Mouse (Mus musculus) 3T3-L1 (cell line): ENCODE measurements around the gene Draxin.
A peak's percentile ranks its signal among the peaks of the same experiment; 100 is the strongest.

Source experiments
- DNase-seq: peaks from one replicate; pipeline ENCODE4 v3.0.0-alpha.2; 2015; ENCODE audit warnings: low read depth, low spot score

Draxin gene

DNA sequence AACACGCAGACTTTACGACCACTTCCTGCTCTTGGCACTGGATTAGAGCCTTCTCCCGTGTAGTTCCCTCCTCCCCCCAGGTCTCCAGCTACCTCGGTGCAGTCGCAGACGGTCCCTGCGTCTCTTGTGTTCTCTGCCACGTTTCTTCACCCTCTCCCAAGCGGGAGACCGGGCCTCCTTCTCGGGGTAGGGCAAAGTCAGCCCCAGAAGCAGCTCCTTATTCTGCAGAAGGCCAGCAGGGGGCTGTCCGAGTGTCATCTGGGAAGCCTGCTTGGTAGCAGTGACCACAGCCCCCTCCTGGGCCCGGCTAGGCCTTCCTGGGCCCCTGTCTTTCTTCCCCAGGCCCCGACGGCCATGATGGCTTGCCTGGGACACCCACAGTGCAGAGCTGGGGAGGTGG, 15.0 kb downstream of the Draxin start:
- DNase-seq, result peak; percentile 75

DNA sequence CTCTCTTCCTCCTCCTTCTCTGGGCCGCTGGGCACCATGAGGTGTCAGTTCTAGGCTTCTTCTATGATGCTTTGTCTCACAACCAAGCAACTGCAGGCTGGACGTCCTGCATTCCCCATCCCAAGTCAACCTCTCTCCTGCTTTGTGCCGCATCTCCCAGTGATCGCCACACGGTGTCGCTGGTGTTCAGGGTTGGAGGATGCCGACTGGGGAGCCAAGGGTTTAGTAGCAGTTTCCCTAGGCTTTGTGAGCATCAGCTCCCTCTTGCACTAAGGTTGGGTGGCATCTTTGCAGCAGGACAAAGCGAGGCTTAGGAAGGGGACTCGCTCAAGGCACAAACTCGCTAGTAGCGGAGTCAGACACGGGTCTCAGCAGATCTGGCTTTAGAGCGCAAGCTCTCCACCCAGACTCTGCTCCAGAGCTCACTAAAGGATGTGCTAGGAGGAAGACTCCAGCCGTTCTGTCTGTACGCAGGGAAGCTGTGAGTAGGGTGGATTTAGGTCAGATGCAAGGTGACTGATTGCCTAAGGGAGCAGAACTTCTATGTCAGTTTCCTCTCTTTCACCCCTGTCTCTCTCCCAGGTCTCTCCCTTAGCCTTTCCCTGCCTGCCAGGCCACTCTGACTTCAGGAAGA, 15.6 kb downstream of the Draxin start:
- DNase-seq, result peak; percentile 95

DNA sequence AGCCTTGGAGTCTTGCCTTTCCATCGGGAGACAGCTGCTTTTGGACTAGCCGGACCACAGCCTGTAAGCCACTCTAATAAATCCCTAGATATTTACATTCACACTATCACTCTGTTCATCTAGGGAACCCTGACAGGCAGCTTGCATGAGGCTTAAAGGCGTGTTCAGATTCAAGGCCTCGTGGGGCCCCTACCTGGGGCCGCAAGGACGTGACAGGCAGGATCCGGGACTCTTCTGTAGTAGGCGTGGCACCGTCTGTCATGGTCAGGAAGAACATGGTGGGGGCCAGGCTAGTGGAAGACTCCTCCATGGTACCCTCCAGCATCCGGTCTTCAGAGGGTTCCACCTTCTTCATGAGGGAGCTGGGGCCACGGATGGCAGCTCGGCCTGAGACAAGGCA, 18.0 kb downstream of the Draxin start:
- DNase-seq, result no peak

- DNase-seq, result no peak
Observed at GRCm38 (mm10) chr4:148109215-148109614, 21.3 kb downstream of the Draxin start.

DNA sequence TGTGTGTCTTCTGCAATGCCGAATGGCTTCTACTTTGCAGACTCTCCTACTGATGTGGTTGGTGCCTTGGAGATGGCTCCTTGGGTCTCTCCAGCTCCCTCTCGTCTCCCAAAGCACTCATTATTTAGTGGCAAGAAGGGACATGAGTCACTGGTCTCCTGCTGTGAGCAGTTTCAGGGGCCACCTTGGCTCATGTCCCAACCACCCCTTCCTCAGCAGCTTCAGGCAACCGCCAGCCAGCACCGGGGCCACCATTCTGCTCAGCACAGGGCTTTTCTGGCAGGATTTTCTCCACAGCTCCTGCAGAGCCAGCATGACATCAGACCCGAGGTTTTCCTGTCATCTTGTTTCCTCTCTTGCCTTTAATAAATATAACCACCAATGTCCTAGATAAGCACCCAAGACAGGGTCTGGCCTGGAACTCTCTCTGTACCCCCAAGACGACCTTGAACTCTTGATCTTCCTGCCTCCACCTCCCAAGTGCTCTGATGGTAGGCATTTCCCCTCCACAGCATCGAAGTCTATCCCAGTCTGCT, 21.9 kb downstream of the Draxin start:
- DNase-seq, result peak; percentile 26

DNA sequence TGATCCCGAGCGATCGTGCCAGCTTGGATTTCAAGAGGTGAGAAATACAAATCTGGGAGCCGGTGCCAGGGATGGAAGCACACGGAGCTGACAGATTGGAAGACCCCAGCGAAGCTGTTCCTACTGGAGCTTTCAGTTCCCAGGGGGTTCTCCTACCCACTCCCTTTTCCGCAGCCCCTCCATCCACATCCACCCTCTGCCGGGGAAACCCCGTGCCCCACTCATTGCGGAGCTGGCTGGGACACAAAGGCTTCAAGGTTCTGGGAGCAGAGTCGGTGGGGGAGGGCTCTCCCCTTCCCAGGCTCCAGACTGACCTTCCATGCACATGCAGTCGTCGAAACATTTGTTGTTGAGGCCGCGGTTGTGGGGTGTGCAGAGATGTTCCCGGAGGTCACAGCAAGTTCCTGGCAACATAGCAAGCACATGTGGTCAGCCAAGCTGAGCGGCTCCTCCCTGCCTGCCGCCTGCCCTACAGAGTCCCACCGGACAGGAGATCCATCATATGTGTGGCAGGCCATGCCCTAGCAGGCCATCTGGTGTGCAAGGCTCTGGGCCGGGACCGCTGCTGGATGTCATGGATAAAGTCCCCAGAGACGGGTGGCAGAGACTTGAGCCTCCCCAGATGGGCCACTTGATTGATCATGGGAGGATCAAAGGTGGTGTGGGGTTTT, 22.7 kb downstream of the Draxin start:
- DNase-seq, result peak; percentile 83

GRCm38 (mm10) chr4:148104146-148104545, 26.4 kb downstream of the Draxin start:
- no peak for DNase-seq

DNA sequence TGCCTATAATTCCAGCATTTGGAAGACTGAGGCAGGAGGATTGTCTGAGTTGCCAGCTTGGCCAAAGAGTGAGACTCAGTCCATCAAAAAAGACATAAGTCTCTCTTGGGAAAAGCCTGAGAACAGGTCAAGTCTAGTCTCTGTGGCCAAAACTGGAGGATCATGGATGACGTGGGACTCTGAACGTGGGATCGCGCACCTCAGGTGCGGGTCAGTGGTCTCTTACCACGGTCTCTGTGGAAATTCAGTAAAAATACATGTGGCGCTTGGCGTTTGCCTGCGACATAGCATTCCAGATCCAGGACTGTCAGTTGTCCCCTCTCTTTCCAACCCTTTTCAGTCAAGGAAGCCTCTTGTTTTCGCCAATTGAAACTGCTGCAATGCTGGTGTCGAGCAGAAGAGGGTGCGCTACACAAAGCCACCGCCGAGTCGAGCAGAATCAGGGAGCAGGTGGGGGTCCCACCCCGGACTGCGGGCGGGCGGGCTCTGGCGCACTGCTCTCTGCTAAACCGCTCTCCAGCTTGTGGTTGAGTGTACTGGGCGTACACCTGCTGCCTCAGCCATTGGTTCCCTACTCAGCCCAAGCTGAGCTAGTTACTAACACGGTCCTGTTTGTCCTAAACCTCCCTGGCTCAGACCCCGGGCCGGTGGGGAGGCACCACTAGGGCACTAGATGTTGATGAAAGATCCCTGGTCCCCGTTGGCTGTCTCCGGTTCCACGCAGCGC, 28.5 kb downstream of the Draxin start:
- DNase-seq, result no peak

DNA sequence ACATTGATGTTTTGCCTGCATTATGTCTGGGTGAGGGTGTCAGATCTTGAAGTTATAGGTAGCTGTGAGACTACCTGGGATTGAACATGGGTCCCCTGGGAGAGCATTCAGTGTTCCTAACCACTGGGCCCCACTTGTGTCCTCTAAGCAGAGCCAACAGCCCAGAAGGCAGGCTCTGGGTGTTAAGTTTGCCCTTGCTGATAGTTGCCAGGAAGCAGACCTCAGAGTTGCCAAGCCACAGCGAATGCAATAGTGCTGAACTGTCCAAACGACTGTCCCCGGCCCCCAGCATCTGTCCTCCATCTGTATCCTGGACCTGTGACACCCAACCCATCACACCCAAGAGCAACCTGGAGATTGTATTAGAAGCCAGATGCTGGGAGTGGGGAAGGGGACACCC, 31.8 kb downstream of the Draxin start:
- no peak for DNase-seq

GRCm38 (mm10) chr4:148097936-148098335, 32.6 kb downstream of the Draxin start:
- DNase-seq, result no peak

DNA sequence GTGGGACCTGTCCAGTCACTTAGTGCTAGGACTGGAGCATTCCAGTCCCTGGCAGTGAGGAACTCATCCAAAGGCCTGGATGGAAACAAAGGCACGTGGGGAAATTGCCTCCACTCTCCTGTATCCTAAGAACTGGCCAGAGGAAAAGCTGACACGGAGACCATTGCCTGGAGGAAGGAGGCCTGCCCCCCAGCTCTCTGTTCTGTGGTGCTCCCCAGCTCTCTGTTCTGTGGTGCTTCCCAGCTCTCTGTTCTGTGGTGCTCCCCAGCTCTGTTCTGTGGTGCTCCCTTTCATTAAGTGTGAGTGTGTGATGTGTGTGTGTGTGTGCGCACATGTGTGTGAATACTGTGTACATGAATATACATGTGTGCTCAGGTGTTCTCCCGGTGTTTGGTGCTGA, 35.4 kb downstream of the Draxin start:
- DNase-seq, result no peak

DNA sequence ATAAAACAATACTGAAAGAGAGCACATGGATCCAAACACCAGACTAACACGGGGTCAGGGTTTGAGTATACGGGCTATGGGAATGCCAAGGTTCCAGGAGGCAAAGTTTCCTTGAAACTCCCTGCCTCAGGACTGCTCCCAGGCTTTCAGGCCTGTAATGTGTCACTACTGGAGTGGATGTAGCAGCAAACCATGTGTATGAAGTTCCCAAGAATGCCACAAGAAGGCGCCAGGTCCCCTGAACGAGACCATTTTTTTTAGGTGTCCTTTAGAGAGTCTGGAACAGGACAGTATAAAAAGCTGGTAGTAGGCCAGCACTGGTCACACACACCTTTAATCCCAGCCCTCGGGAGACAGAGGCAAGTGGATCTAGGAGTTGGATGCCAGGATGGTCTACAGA, 36.3 kb downstream of the Draxin start:
- no peak for DNase-seq

GRCm38 (mm10) chr4:148092551-148093271, 37.8 kb downstream of the Draxin start:
- no peak for DNase-seq

DNA sequence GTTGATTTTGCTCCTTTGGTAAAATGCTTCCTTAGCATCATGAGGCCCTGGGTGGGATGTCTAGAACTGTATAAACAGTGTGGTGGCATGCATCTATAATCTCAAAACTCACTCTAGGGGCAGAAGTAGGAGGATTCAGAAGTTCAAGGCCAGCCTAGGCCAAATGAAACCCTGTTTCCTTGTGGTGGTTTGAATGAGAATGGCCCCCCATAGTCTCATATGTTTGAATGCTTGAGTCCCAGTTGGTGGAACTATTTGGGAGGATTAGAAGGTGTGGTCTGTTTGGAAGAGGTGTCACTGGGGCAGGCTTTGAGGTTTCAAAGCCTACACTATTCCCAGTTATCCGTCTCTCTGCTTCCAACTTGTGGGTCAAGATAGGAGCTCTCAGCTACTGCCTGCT, 39.3 kb downstream of the Draxin start:
- DNase-seq, result no peak

- DNase-seq, result no peak
Observed at GRCm38 (mm10) chr4:148089166-148089565, 41.3 kb downstream of the Draxin start.

GRCm38 (mm10) chr4:148087907-148088527, 42.5 kb downstream of the Draxin start, which contains the start of gene Agtrap:
TSS of gene Agtrap (minus strand) at chr4:148088031.
- peak; percentile 85 for DNase-seq

GRCm38 (mm10) chr4:148087091-148087906, 43.2 kb downstream of the Draxin start:
- peak; percentile 55 for DNase-seq

- no peak for DNase-seq
Observed at GRCm38 (mm10) chr4:148085907-148086305, 44.6 kb downstream of the Draxin start.

GRCm38 (mm10) chr4:148085131-148085906, 45.2 kb downstream of the Draxin start:
- DNase-seq, result no peak

GRCm38 (mm10) chr4:148084261-148084714, 46.2 kb downstream of the Draxin start:
- no peak for DNase-seq
